Comparison of ENCODE assay signal across 29 mouse cellular contexts in the genomic region with DNA sequence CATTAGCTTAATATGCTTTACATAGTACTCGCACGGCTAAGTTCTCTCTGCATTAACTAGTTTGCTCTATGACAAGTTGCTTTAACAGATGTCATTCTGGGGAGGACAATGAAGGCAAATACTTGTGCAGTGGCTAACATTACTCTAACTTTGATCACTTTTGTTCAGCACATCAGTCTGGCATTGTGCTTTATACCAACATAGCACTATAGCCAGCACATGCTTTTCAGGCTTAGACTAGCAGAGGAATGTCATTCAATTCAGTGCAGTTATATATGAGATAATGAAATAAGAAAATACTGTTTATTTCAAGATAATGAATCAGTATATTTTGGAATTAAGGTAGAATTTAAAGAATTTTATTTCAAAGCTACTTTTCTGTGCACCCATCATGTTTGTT.
"Had no signal": no experiment of that assay in that cellular context is flagged by ENCODE, and none has a peak within 500 bp of the region (broad histone marks: within the 10 kb centered on the region; RNA-seq: fewer than 3 reads in every experiment).

No protein-coding gene starts in this region.

- H3K4me1 ChIP-seq: heart, embryonic 15.5 days; hindbrain, embryonic 15.5 days; kidney, embryonic 15.5 days; limb, embryonic 12.5 days had no signal

- H3K4me3 ChIP-seq: heart, adult 2 months; heart, embryonic 13.5 days; heart, embryonic 15.5 days; hindbrain, embryonic 13.5 days; hindbrain, embryonic 15.5 days; kidney, embryonic 15.5 days; layer of hippocampus, adult 2 months; left cerebral cortex, adult 2 months; limb, embryonic 10.5 days; limb, embryonic 12.5 days; liver, embryonic 13.5 days; liver, embryonic 15.5 days had no signal

- H3K27ac ChIP-seq: heart, adult 2 months; heart, embryonic 13.5 days; heart, embryonic 15.5 days; hindbrain, embryonic 13.5 days; hindbrain, embryonic 15.5 days; hindbrain, postnatal 0 days; kidney, embryonic 15.5 days; kidney, postnatal 0 days; layer of hippocampus, adult 2 months; left cerebral cortex, adult 2 months; limb, embryonic 10.5 days; limb, embryonic 12.5 days; liver, embryonic 13.5 days; liver, embryonic 15.5 days had no signal

- H3K9ac ChIP-seq: heart, embryonic 13.5 days; heart, embryonic 15.5 days; hindbrain, embryonic 13.5 days; hindbrain, embryonic 15.5 days; kidney, embryonic 15.5 days; limb, embryonic 12.5 days; liver, embryonic 13.5 days; liver, embryonic 15.5 days; liver, postnatal 0 days had no signal

- H3K4me2 ChIP-seq: heart, embryonic 11.5 days; heart, embryonic 13.5 days; heart, embryonic 15.5 days; hindbrain, embryonic 13.5 days; hindbrain, embryonic 15.5 days; kidney, embryonic 15.5 days; limb, embryonic 12.5 days; liver, embryonic 11.5 days; liver, embryonic 13.5 days; liver, embryonic 15.5 days had no signal

- H3K36me3 ChIP-seq: heart, embryonic 13.5 days; heart, embryonic 15.5 days; hindbrain, embryonic 13.5 days; hindbrain, embryonic 15.5 days; kidney, embryonic 15.5 days; limb, embryonic 10.5 days; limb, embryonic 12.5 days; liver, embryonic 13.5 days; liver, embryonic 15.5 days had no signal

- H3K9me3 ChIP-seq: heart, embryonic 13.5 days; heart, embryonic 15.5 days; hindbrain, embryonic 13.5 days; hindbrain, embryonic 15.5 days; kidney, embryonic 15.5 days; limb, embryonic 10.5 days; limb, embryonic 12.5 days; liver, embryonic 13.5 days; liver, embryonic 15.5 days had no signal

- H3K27me3 ChIP-seq: heart, embryonic 13.5 days; heart, embryonic 15.5 days; hindbrain, embryonic 13.5 days; hindbrain, embryonic 15.5 days; kidney, embryonic 15.5 days; limb, embryonic 12.5 days; liver, embryonic 13.5 days; liver, embryonic 15.5 days had no signal

- ATAC-seq: hindbrain, postnatal 0 days; intestine, embryonic 16.5 days; liver, postnatal 0 days had no signal

- DNase-seq: gastrocnemius, postnatal 14 days; gastrocnemius, postnatal 36 days; heart, adult 11 months; heart, adult 2 months; heart, postnatal 14 days; heart, postnatal 36 days; kidney, adult 11 months; kidney, adult 2 months; kidney, adult 9 months; kidney, postnatal 25 days; kidney, postnatal 4 days; liver; liver, embryonic 13.5 days; liver, postnatal 0 days had no signal
